Comparison of ENCODE assay signal across 20 mouse cellular contexts in the genomic region with DNA sequence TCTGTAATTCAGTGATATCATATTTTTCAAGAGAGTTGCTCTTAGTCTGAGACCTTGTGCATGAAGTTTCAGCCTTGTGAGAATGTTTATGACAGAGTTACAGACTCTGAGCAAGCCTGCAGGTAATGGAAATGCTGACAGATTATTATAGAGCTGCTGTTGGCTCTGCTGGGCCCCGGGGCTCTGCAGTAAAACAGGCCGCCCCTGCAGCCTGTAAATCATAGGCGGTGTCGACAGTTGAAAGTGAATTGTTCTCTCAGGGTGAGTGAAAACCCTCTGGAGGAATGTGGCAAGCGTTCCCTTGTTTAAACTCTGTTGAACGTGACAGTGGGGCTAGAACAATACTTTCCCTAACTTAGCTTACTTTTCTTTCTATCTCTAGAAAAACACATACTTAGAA. TPM values are rescaled to one million over a fixed set of nuclear protein-coding genes. Genes with fewer than 3 reads are reported as not detected.
DNase-seq lines count a peak whose midpoint lies in the region; ATAC-seq and TF ChIP-seq lines count a peak whose summit lies in the region.
"Had no signal": no experiment of that assay in that cellular context is flagged by ENCODE, and none has a peak within 500 bp of the region (broad histone marks: within the 10 kb centered on the region; RNA-seq: fewer than 3 reads in every experiment).

No protein-coding gene starts in this region.

- no peaks in the 10 kb centered on the region for H3K9me3 ChIP-seq in heart, embryonic 11.5 days (replicated peaks; ENCODE audit: control insufficient read depth, low read length)
- no peaks in the 10 kb centered on the region for H3K9me3 ChIP-seq in neural tube, embryonic 15.5 days (replicated peaks)
- no peaks in the 10 kb centered on the region for H3K9me3 ChIP-seq in heart, postnatal 0 days (replicated peaks; ENCODE audit: control insufficient read depth, low read length)
- no peaks in the 10 kb centered on the region for H3K9me3 ChIP-seq in limb, embryonic 15.5 days
- H3K9me3 ChIP-seq: embryonic facial prominence, embryonic 13.5 days; G1E; neural tube, embryonic 12.5 days had no signal

- peaks cover 8% of the 10 kb centered on the region for H3K36me3 ChIP-seq in heart, embryonic 11.5 days (ENCODE audit: control insufficient read depth, insufficient read depth, low read length)
- H3K36me3 ChIP-seq in neural tube, embryonic 15.5 days: no peaks in the 10 kb centered on the region
- peaks cover 22% of the 10 kb centered on the region for H3K36me3 ChIP-seq in heart, postnatal 0 days (replicated peaks; ENCODE audit: control insufficient read depth, insufficient read depth, low read length)
- peaks cover 4% of the 10 kb centered on the region; the same call in 1 of the 2 replicates for H3K36me3 ChIP-seq in limb, embryonic 15.5 days

- no peaks in the 10 kb centered on the region for H3K27me3 ChIP-seq in heart, embryonic 11.5 days (ENCODE audit: control insufficient read depth, insufficient read depth, low read length)
- H3K27me3 ChIP-seq in neural tube, embryonic 15.5 days (replicated peaks): no peaks in the 10 kb centered on the region
- no peaks in the 10 kb centered on the region for H3K27me3 ChIP-seq in heart, postnatal 0 days (ENCODE audit: control insufficient read depth, insufficient read depth, low read length)
- H3K27me3 ChIP-seq in limb, embryonic 15.5 days: no peaks in the 10 kb centered on the region
- H3K27me3 ChIP-seq: embryonic facial prominence, embryonic 13.5 days; neural tube, embryonic 12.5 days had no signal

- no peak overlapping the region for H3K9ac ChIP-seq in heart, embryonic 11.5 days (ENCODE audit: low read depth, low read length)
- no peak overlapping the region for H3K9ac ChIP-seq in neural tube, embryonic 15.5 days (replicated peaks)
- H3K9ac ChIP-seq in heart, postnatal 0 days (replicated peaks; ENCODE audit: low read depth, low read length): 0 out of 2 replicates have a peak overlapping the region, but pooled peaks have one; percentile 53
- no peak overlapping the region for H3K9ac ChIP-seq in limb, embryonic 15.5 days
- H3K9ac ChIP-seq: embryonic facial prominence, embryonic 13.5 days; hindbrain, embryonic 14.5 days; neural tube, embryonic 12.5 days had no signal

- DNase-seq in heart, adult 8-10 months (ENCODE audit: low spot score): no peak
- DNase-seq in neural tube, embryonic 10.5 days (ENCODE audit: extremely low spot score, low spot score): no peak
- DNase-seq in heart, postnatal 0 days (ENCODE audit: low spot score): peak; percentile 79
- no peak for DNase-seq in spleen, adult 18-20 months
- DNase-seq in kidney, postnatal 14 days: no peak
- DNase-seq: cerebellum, postnatal 14 days; gastrocnemius, postnatal 36 days; kidney, adult 9 months; right cerebral cortex, postnatal 4 days; thymus, postnatal 14 days had no signal

- H3K4me3 ChIP-seq in heart, embryonic 11.5 days (ENCODE audit: low read depth, low read length): no peak overlapping the region
- no peak overlapping the region for H3K4me3 ChIP-seq in neural tube, embryonic 15.5 days (replicated peaks)
- no peak overlapping the region for H3K4me3 ChIP-seq in heart, postnatal 0 days (ENCODE audit: low read depth, low read length)
- no peak overlapping the region for H3K4me3 ChIP-seq in limb, embryonic 15.5 days
- H3K4me3 ChIP-seq: embryonic facial prominence, embryonic 13.5 days; layer of hippocampus, adult 2 months; neural tube, embryonic 12.5 days had no signal

- ATAC-seq in heart, embryonic 11.5 days (replicated peaks; ENCODE audit: insufficient number of reproducible peaks, low FRiP score, low TSS enrichment): no peak
- ATAC-seq in neural tube, embryonic 15.5 days (ENCODE audit: low FRiP score): peak; percentile 65
- ATAC-seq in heart, postnatal 0 days (ENCODE audit: insufficient read depth, low read depth): peak; percentile 89
- ATAC-seq in limb, embryonic 15.5 days (ENCODE audit: insufficient number of reproducible peaks, low FRiP score, low TSS enrichment, low read depth): peak; percentile 69
- ATAC-seq: midbrain, embryonic 16.5 days had no signal

- TF ChIP-seq EP300 in heart, postnatal 0 days (IDR thresholded peaks at IDR 0.05; ENCODE audit: low read depth): no peak

- peak overlapping the region; percentile 59 for H3K27ac ChIP-seq in heart, embryonic 11.5 days (ENCODE audit: low read depth, low read length)
- no peak overlapping the region for H3K27ac ChIP-seq in neural tube, embryonic 15.5 days (replicated peaks)
- peak overlapping the region; percentile 98 for H3K27ac ChIP-seq in heart, postnatal 0 days (ENCODE audit: low read depth)
- no peak overlapping the region for H3K27ac ChIP-seq in limb, embryonic 15.5 days
- H3K27ac ChIP-seq: embryonic facial prominence, embryonic 13.5 days; hindbrain, embryonic 14.5 days; layer of hippocampus, adult 2 months; neural tube, embryonic 12.5 days had no signal

- TF ChIP-seq CTCF in heart, postnatal 0 days (IDR thresholded peaks at IDR 0.05; ENCODE audit: low read depth): no peak

- H3K4me1 ChIP-seq in heart, embryonic 11.5 days (ENCODE audit: control insufficient read depth, insufficient read depth, low read length): peaks cover 2% of the 10 kb centered on the region; the same call in 1 of the 2 replicates
- H3K4me1 ChIP-seq in neural tube, embryonic 15.5 days: peaks cover 7% of the 10 kb centered on the region; the same call in 1 of the 2 replicates
- no peaks in the 10 kb centered on the region for H3K4me1 ChIP-seq in heart, postnatal 0 days (ENCODE audit: control insufficient read depth, insufficient read depth)
- peaks cover 13% of the 10 kb centered on the region for H3K4me1 ChIP-seq in limb, embryonic 15.5 days
- H3K4me1 ChIP-seq: embryonic facial prominence, embryonic 13.5 days; neural tube, embryonic 12.5 days had no signal

- no peak overlapping the region for H3K4me2 ChIP-seq in heart, embryonic 11.5 days
- no peak overlapping the region for H3K4me2 ChIP-seq in neural tube, embryonic 15.5 days
- H3K4me2 ChIP-seq in heart, postnatal 0 days (ENCODE audit: low read depth, low read length): no peak overlapping the region
- H3K4me2 ChIP-seq in limb, embryonic 15.5 days: no peak overlapping the region
- H3K4me2 ChIP-seq: embryonic facial prominence, embryonic 13.5 days; hindbrain, embryonic 14.5 days; liver, embryonic 11.5 days; neural tube, embryonic 12.5 days had no signal

- 29% methylated on average over 6 of the region's 6 CpGs for WGBS in heart, embryonic 11.5 days (ENCODE audit: insufficient replicate concordance)
- 23% methylated on average over 6 of the region's 6 CpGs for WGBS in neural tube, embryonic 15.5 days
- 17% methylated on average over 6 of the region's 6 CpGs for WGBS in heart, postnatal 0 days
- WGBS in limb, embryonic 15.5 days: 19% methylated on average over 6 of the region's 6 CpGs

RNA-seq across cellular contexts. Expression of a gene that starts 46.2 kb away (rescaled TPM):
- 5.1 and 6.9 TPM in 2 replicates for polyA plus RNA-seq in heart, embryonic 11.5 days (2014; fragmentation: Nextera tagmentation; extraction: Ambion mirVana)
- under 1 TPM in 3 of 4 experiments, not detected in 1; 0.06 to 0.37 (median 0.11) TPM for total RNA-seq in heart, adult 8-10 months (2022)
- polyA plus RNA-seq in neural tube, embryonic 15.5 days (2015; fragmentation: Nextera tagmentation; extraction: Ambion mirVana): 0.27 and 1.6 TPM in 2 replicates
- 1.8 and 4.8 TPM in 2 replicates for total RNA-seq in heart, postnatal 0 days (2014; rRNA removed; ENCODE audit: low replicate concordance)
- 0.79 and 0.86 TPM in 2 replicates for polyA plus RNA-seq in heart, postnatal 0 days (2015; fragmentation: Nextera tagmentation; extraction: Ambion mirVana)
- polyA plus RNA-seq in limb, embryonic 15.5 days (2015; fragmentation: Nextera tagmentation; extraction: Ambion mirVana): 4.1 and 4.8 TPM in 2 replicates

Comparison
In these comparisons a context has a peak if more than half of its experiments do, and no peak if none do; other contexts are left out.
1. H3K27ac ChIP-seq: peak in heart, embryonic 11.5 days (single experiment) and heart, postnatal 0 days (single experiment); none in neural tube, embryonic 15.5 days (single experiment) and limb, embryonic 15.5 days (single experiment).